ENCODE assay signal across 8 mouse cellular contexts in genomic region chr9:110657474-110658078, GRCm38 (mm10). TPM values are rescaled to one million over a fixed set of nuclear protein-coding genes. Genes with fewer than 3 reads are reported as not detected.
DNase-seq lines count a peak whose midpoint lies in the region; ATAC-seq lines count a peak whose summit lies in the region.

No protein-coding gene starts in this region.

- H3K36me3 ChIP-seq in kidney, embryonic 14.5 days (ENCODE audit: control insufficient read depth, insufficient read depth, low read length): peaks cover 2% of the 10 kb centered on the region; the same call in 1 of the 2 replicates

- H3K27ac ChIP-seq in kidney, embryonic 14.5 days (ENCODE audit: low read depth, low read length): no peak overlapping the region

- peaks cover 11% of the 10 kb centered on the region for H3K27me3 ChIP-seq in kidney, embryonic 14.5 days (ENCODE audit: control insufficient read depth, insufficient read depth, low read length)

- no peaks in the 10 kb centered on the region for H3K9me3 ChIP-seq in kidney, embryonic 14.5 days (ENCODE audit: control insufficient read depth, low read length)

- DNase-seq in adrenal gland, adult (ENCODE audit: inconsistent age in 2 of 2, low spot score in 1 of 2): peak; percentile 45 to 72
- no peak for DNase-seq in adrenal gland, postnatal 4 days (ENCODE audit: low spot score in 2 of 2)
- DNase-seq in heart, adult 8-10 months (ENCODE audit: low spot score): peak; percentile 62
- no peak for DNase-seq in frontal cortex, postnatal 14 days (ENCODE audit: low spot score in 2 of 2)

- peak overlapping the region; percentile 49 for H3K4me2 ChIP-seq in kidney, embryonic 14.5 days (replicated peaks; ENCODE audit: low read depth, low read length)

- WGBS in kidney, embryonic 14.5 days: 75% methylated on average over 13 of the region's 13 CpGs

- H3K4me1 ChIP-seq in kidney, embryonic 14.5 days (ENCODE audit: control insufficient read depth, insufficient read depth, low read length): peaks cover 17% of the 10 kb centered on the region

- H3K9ac ChIP-seq in kidney, embryonic 14.5 days (ENCODE audit: low read depth, low read length): peak overlapping the region; percentile 75; the same call in 1 of the 2 replicates

- ATAC-seq in activated CD4-positive, CD25-positive, alpha-beta regulatory T cell, adult 4 months: peak; percentile 8
- no peak for ATAC-seq in kidney, embryonic 14.5 days (ENCODE audit: low FRiP score, low TSS enrichment)
- ATAC-seq in megakaryocyte, adult 5-6 weeks (ENCODE audit: poor library complexity, severe bottlenecking): peak; percentile 49
- ATAC-seq in cerebellum, adult (ENCODE audit: insufficient number of reproducible peaks, low FRiP score, low TSS enrichment): no peak

- H3K4me3 ChIP-seq in kidney, embryonic 14.5 days (ENCODE audit: low read length): peak overlapping the region; percentile 59

RNA-seq across cellular contexts. Expression of gene Ccdc12, which starts 1.3 kb away (rescaled TPM):
- 10 to 100 TPM; 65.9 to 74.9 TPM for total RNA-seq in adrenal gland, postnatal 4 days (2021)
- 100 to 1,000 TPM; 224 to 285 TPM for polyA plus RNA-seq in activated CD4-positive, CD25-positive, alpha-beta regulatory T cell, adult 4 months (2017; shearing (Covaris generic))
- 10 to 100 TPM; 56.2 to 69.2 (median 65.3) TPM for total RNA-seq in heart, adult 8-10 months (2022)
- polyA plus RNA-seq in kidney, embryonic 14.5 days (2014; fragmentation: Nextera tagmentation; extraction: Ambion mirVana): 160 and 193 TPM in 2 replicates
- 204 and 210 TPM in 2 replicates for total RNA-seq in megakaryocyte, adult 5-6 weeks (2015)
- total RNA-seq in megakaryocyte, adult 5-6 weeks (2017): 165 and 180 TPM in 2 replicates

RNA-seq across cellular contexts. Expression of gene Nbeal2, which starts 3.6 kb away (rescaled TPM):
- total RNA-seq in adrenal gland, postnatal 4 days (2021): 10 to 100 TPM in 1 of 2 experiments, 1 to 10 TPM in 1; 8.9 to 11.8 TPM
- polyA plus RNA-seq in activated CD4-positive, CD25-positive, alpha-beta regulatory T cell, adult 4 months (2017; shearing (Covaris generic)): 10 to 100 TPM; 26.4 to 33.4 TPM
- 10 to 100 TPM in 1 of 4 experiments, 1 to 10 TPM in 3; 5.8 to 10.8 (median 8.5) TPM for total RNA-seq in heart, adult 8-10 months (2022)
- polyA plus RNA-seq in kidney, embryonic 14.5 days (2014; fragmentation: Nextera tagmentation; extraction: Ambion mirVana): 2.6 and 4.8 TPM in 2 replicates
- total RNA-seq in megakaryocyte, adult 5-6 weeks (2015): 42.1 and 52.5 TPM in 2 replicates
- total RNA-seq in megakaryocyte, adult 5-6 weeks (2017): 29.1 and 35.9 TPM in 2 replicates

RNA-seq across cellular contexts. Expression of gene Nradd, which starts 33.3 kb away (rescaled TPM):
- total RNA-seq in adrenal gland, postnatal 4 days (2021): 10 to 100 TPM; 16.0 to 17.9 TPM
- polyA plus RNA-seq in activated CD4-positive, CD25-positive, alpha-beta regulatory T cell, adult 4 months (2017; shearing (Covaris generic)): 1 to 10 TPM; 2.4 to 3.4 TPM
- total RNA-seq in heart, adult 8-10 months (2022): 1 to 10 TPM in 2 of 4 experiments, under 1 TPM in 2; 0.79 to 1.4 (median 0.97) TPM
- polyA plus RNA-seq in kidney, embryonic 14.5 days (2014; fragmentation: Nextera tagmentation; extraction: Ambion mirVana): 23.6 and 64.4 TPM in 2 replicates
- total RNA-seq in megakaryocyte, adult 5-6 weeks (2015): 4.6 and 5.2 TPM in 2 replicates
- 2.0 and 3.5 TPM in 2 replicates for total RNA-seq in megakaryocyte, adult 5-6 weeks (2017)

Comparison
In these comparisons a context has a peak if more than half of its experiments do, and no peak if none do; other contexts are left out.
1. DNase-seq: peak in adrenal gland, adult (2 of 2) and heart, adult 8-10 months (single experiment); none in adrenal gland, postnatal 4 days (0 of 2) and frontal cortex, postnatal 14 days (0 of 2).
2. ATAC-seq: peak in activated CD4-positive, CD25-positive, alpha-beta regulatory T cell, adult 4 months (single experiment) and megakaryocyte, adult 5-6 weeks (single experiment); none in kidney, embryonic 14.5 days (single experiment) and cerebellum, adult (single experiment).